Mouse (Mus musculus): ENCODE results near the gene Dennd5a.
A peak's percentile ranks its signal among the peaks of the same experiment; 100 is the strongest.

Dennd5a gene

DNA sequence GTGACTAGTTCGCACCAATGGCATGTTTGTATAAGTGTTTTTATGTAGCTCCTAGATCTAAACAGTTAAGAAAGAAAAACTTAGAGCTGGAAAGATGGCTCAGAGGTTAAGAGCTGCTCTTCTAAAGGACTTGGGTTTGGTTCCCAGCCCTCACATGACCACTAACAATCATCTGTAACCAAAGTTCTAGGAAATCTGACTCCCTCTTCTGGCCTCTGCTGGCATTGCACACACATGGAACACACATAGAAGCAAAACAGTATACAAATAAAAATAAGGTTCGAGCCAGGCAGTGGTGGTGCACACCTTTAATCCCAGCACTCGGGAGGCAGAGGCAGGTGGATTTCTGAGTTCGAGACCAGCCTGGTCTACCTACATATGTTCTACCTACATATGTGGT lies 3.4 kb upstream of the Dennd5a start:
- DNase-seq (ENCODE audit: low read depth), result no peak

GRCm38 (mm10) chr7:109962596-109962995 lies 2.3 kb upstream of the Dennd5a start:
- DNase-seq (ENCODE audit: low read depth), result no peak

DNA sequence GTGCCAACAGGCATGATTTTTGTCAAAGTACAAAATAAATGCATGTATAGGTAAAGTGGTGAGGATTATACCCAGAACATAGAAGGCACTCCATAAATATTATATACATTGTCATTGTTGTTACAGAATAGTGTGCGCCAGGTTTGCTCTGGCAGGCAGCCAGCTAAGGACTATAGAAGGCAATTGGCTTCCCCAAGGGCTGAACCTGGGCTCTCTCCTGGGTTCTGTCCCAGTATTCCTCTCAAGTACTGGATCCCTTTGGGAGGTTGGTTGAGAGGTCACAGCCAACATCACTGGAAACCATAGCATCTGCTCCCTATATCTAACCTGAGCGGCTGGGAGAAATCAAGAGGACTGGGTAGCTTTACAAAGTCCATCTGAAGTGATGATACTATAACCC lies 1.3 kb upstream of the Dennd5a start:
- DNase-seq (ENCODE audit: low read depth), result no peak

DNA sequence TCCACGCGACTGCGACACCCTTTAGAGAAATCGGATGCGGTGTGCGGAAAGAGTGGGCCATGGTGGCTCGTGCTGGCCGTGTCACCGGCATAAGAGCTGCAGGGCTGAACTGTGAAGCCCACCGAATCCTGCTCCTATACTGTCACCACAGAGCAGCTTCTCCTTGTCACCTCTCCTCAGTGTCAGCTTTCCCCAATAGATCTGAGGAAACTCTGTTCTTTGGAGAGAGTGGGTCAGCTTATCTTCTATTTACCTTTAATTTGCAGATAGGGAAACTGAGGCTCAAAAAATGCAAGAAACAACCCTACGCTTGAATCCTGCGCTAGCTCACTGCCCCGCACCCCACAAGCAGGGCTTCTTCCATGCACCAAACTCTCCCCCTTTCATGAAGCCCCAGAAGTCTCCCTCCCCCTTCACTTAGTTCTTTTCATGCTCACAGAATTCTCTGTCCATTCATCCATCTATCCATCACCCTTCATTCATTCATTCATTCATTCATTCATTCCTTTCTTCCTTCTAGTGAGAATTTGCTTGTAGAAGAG lies 414 bp upstream of the Dennd5a start:
- no peak for DNase-seq (ENCODE audit: low read depth)

GRCm38 (mm10) chr7:109958843-109959715 lies 1.2 kb downstream of the Dennd5a start:
- no peak for DNase-seq (ENCODE audit: low read depth)

DNA sequence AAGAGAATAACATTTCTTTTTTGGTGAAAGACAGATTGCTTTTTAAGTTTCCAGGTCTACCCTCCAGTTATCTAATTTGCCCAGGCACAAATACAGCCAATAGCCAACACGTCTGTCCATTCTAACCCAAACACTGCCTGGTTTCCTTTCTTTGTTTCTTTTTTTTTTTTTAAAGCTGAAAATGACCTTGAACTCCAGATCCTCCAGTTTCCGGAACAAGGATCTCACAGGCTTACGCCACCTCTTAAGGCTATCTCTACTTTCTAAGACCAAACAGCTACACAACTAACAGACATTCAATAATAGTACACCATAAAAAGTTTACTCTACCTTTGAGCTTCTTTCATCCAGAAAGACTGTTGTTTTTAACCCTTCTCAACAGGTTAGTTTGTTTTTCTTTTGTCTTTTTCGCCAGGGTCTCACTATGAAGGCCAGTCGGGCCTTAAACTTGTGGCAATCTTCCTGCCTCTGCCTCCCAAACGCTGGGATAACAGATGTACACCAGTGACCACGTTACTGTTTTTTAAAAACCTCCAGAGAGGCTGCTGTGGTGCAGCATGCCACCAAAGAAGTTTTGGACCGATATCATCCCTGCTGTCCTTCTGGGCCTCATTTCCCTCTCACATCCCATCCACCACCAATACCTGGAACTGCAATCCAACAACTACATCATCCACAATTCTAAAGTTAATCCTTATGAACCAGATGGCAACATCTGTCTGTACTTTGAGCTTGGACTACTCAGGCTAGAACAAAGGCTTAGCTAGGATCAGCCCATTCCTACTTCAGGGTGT lies 2.1 kb downstream of the Dennd5a start:
- DNase-seq (ENCODE audit: low read depth), result no peak

DNA sequence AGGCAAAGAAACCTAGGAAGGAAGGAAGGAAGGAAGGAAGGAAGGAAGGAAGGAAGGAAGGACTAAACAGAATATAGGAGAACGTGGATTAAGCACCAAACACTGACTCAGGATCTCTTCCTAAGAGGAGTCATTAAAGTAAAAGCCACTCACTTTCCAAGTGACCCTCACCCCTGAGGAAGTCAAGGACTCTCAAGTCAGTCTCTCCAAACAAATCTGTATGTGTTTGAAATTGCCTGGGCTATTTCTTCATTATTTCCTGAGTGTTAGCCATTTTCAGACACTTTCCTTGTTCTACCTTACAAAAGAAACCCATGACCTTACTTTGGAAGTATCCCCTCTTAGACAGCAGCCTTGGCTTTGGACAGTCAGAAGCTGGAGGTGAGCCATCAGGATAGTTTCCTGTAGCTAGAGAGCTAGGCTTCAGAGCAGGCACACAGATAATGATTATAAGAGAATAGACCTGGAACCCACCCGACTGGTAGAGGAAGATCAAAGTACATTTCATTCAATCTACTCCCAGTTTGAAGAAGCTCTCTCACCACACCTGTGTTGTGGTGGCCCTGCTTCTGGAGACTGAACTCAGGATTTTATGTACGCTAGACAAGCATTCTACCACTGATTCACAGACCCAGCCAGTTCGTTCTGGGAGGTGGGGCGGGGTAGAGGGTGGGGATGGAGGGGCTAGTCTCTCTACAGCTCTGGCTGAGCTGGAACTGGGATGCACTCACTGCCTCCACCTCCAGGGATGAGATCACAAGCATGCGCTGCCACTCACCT lies 5.5 kb downstream of the Dennd5a start:
- DNase-seq (ENCODE audit: low read depth), result no peak

DNA sequence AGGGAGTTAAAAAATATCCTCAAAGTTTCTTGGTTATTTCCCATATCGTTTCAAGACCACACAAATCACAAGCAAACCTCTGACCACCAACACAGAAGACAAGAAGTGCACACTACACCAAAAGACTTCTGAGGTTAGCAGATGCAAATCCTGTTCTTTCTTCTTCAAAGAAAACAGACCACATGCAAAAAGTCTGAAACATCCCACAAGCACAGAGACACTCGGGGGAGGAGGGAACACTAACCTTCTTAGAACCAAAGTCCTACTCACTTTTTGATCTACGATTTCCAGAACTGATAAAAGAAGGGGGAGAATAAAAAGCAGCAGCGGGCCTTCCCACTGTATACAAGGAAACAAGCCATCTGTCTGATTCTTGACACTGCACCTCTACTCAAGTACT lies 9.0 kb downstream of the Dennd5a start:
- no peak for DNase-seq (ENCODE audit: low read depth)

GRCm38 (mm10) chr7:109944421-109945034 lies 15.7 kb downstream of the Dennd5a start:
- no peak for DNase-seq (ENCODE audit: low read depth)

DNA sequence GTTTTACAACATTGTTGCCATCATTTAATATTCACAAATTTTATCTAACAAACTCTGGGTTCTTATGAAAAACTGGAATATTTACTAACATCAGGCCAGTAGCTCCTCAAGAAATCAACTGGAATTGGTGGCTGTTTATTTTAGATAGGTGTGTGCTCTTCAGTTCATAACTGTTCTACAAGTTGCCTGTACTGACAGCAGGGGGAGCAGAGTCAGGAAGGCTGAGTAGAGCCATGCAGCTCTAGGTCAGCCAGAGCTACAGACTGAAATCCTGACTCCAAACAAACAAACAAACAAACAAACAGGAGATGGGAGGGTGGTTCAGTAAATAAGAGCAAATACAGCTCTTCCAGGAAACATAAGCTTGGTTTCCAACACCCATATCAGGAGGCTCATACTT lies 30.6 kb downstream of the Dennd5a start:
- DNase-seq (ENCODE audit: low read depth), result no peak

GRCm38 (mm10) chr7:109928365-109928764 lies 31.9 kb downstream of the Dennd5a start:
- no peak for DNase-seq (ENCODE audit: low read depth)

GRCm38 (mm10) chr7:109924965-109925364 lies 35.3 kb downstream of the Dennd5a start:
- no peak for DNase-seq (ENCODE audit: low read depth)

DNA sequence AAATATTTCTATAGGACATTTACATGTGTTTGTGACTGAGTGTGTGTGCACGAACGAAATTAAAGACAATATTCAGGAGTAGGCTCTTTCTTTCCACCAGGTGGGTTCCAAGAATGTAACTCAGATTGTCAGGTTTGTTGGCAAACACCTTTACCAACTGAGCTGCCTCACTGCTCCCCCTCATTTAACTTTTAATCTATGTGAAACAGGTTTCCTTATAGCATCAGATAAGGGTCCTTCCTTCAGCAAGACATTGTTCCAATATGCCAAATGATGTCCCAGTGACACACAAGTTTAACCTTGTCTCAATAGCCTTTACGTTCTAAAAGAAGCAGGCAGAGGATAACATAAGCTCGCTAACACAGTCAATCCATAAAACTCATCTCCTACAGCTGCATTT lies 37.4 kb downstream of the Dennd5a start:
- DNase-seq (ENCODE audit: low read depth), result no peak

DNA sequence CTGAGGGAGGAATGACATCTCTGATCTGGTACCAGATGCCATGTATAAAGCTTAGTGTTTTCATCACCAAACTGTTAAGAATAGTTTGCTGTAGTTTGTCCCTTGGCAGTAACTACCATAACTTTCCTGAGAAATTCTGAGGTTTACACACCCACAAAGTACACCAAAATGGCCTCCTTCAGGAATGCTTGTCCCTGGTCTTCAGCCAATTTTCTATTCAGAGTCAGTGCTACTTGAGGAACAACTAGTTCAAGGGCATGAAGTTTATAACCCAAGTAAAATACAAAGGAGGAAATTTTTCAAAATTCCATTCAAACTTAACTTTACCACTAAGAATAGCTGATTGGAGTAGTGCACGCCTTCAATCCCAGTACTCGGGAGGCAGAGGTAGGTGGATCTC lies 54.1 kb downstream of the Dennd5a start:
- DNase-seq (ENCODE audit: low read depth), result no peak

DNA sequence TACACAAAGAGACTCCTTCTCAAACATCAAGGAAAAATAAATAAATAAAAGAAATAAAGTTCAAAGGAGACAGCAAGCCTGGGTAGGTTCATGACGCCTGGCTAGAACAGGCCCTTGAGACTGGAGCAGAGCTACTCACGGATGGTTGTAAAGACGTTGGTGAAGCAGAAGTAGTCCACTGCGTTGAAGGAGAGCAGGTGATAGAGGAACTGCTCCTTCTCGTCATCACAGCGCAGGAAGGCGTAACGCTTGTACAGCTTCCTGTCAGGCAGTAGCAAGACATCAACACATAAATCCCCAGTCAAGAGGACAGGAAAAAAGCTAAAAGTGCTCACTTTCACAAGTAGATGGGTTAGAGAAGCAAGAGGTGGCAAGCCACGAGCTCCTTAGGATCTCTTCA lies 59.3 kb downstream of the Dennd5a start:
- DNase-seq (ENCODE audit: low read depth), result peak; percentile 7

GRCm38 (mm10) chr7:109898911-109899310 lies 61.4 kb downstream of the Dennd5a start:
- no peak for DNase-seq (ENCODE audit: low read depth)

DNA sequence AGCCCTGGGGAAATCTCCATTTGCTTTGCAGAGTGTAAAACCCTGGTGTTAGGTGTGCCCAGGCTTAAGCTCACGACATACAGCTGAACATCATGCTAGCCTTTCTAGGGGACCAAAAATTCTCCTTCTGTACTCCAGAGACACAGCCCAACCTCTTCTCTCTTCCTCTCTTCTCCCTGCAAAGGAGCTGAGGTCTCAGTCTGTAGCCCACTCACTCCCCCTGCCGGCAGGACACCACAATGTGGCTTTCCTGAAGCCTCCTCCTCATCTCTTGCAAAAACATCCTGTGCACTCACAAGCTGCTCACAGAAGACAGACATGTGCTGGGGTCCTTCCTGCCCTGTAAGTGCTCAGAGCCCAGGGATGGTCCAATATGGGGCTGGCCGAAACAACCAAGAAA lies 67.7 kb downstream of the Dennd5a start:
- DNase-seq (ENCODE audit: low read depth), result peak; percentile 50

- DNase-seq (ENCODE audit: low read depth), result no peak
Measured at GRCm38 (mm10) chr7:109891786-109892185, 68.5 kb downstream of the Dennd5a start.

DNA sequence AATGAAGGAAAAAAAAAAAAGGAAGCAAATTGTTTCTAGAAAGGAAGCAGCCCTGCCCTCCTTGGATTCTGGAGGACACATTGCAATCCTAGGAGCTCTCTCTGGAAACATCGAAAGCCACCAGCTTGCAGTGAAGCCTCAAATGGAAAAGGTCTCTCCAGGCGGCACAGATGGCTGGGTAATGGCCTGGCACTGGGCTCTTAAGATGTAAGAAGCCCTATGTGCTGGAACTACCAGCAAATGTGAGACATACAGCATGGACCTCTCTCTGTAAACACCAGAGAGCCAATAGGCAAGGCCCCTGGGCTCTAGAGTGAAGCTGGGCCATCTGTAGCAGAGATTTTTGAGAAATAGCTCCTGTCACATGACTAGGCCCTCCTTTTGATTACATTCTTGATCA lies 70.0 kb downstream of the Dennd5a start:
- DNase-seq (ENCODE audit: low read depth), result no peak

DNA sequence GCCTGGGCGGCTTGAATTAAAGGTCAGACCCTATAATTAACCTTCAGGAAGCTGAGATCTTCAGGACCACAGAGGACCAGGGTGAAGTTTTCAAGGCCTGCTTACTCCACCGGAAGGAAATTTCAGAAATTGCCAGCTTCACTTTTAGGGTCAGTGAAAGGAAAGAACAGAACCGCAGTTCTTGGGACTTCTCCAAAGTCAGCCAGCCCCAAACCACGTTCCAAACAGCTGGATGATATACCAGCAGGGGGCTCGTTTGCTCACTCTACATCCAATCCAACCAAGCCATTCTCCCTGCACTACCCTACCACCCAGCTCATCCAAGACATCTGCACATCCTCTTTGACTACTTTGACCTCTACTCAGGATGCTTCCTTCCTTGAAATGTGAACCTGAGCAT lies 71.0 kb downstream of the Dennd5a start:
- no peak for DNase-seq (ENCODE audit: low read depth)

- no peak for DNase-seq (ENCODE audit: low read depth)
Measured at GRCm38 (mm10) chr7:109886249-109886648, 74.0 kb downstream of the Dennd5a start.

- no peak for DNase-seq (ENCODE audit: low read depth)
Measured at GRCm38 (mm10) chr7:109882574-109882973, 77.7 kb downstream of the Dennd5a start.
